In the genomic region with DNA sequence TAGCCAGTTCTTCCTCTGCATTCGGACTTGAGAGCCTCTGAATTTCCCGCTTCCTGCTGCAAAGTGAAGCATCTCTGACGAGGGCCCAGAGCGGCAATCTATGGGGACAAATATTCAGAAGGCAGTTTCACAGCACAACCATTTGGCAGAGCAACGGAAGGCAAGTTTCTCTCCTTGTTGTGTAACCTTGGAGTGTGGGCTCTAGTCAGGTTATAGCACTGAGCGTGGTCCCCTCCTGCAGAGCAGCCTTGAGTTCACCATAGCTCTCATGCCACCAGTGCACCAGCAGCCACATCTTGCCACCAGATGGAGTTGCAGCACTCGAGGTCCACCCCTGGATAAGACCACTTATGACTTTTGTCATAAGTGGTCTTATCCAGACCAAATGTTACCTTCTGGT, we compare ENCODE assay signal across 22 mouse cellular contexts. TPM values are rescaled to one million over a fixed set of nuclear protein-coding genes. Genes with fewer than 3 reads are reported as not detected.
DNase-seq lines count a peak whose midpoint lies in the region; ATAC-seq and TF ChIP-seq lines count a peak whose summit lies in the region.
"Had no signal": no experiment of that assay in that cellular context is flagged by ENCODE, and none has a peak within 500 bp of the region (broad histone marks: within the 10 kb centered on the region; RNA-seq: fewer than 3 reads in every experiment).

No protein-coding gene starts in this region.

- H3K27ac ChIP-seq in forebrain, postnatal 0 days (ENCODE audit: low read depth, low read length), result no peak overlapping the region
- no peak overlapping the region for H3K27ac ChIP-seq in forebrain, embryonic 12.5 days
- no peak overlapping the region for H3K27ac ChIP-seq in liver, embryonic 14.5 days
- no peak overlapping the region for H3K27ac ChIP-seq in liver, embryonic 11.5 days (ENCODE audit: low read depth, low read length)
- H3K27ac ChIP-seq in ES-Bruce4 (ENCODE audit: insufficient read depth, low read length), result no peak overlapping the region
- H3K27ac ChIP-seq: forebrain, embryonic 13.5 days; hindbrain, embryonic 12.5 days; limb, embryonic 13.5 days; midbrain, embryonic 10.5 days had no signal

- DNase-seq in forebrain, postnatal 0 days, result no peak
- no peak for DNase-seq in liver, embryonic 14.5 days (ENCODE audit: low read depth in 3 of 3, low spot score in 3 of 3)
- DNase-seq in liver, embryonic 11.5 days (ENCODE audit: low spot score), result no peak
- DNase-seq in 416B (ENCODE audit: low read depth), result peak; percentile 17
- DNase-seq in frontal cortex, postnatal 25 days (ENCODE audit: low spot score in 2 of 2), result no peak
- DNase-seq: adrenal gland, adult 8-10 months; kidney, postnatal 14 days; right cerebral cortex, postnatal 4 days; thymus, adult 18-20 months had no signal

- ATAC-seq in forebrain, postnatal 0 days, result no peak
- ATAC-seq in forebrain, embryonic 12.5 days (ENCODE audit: low FRiP score), result no peak
- no peak for ATAC-seq in liver, embryonic 14.5 days (ENCODE audit: insufficient read depth)
- ATAC-seq in liver, embryonic 11.5 days (replicated peaks; ENCODE audit: low FRiP score), result no peak
- ATAC-seq: forebrain, embryonic 13.5 days; intestine, embryonic 16.5 days had no signal

- no peaks in the 10 kb centered on the region for H3K9me3 ChIP-seq in forebrain, postnatal 0 days (ENCODE audit: low read length)
- H3K9me3 ChIP-seq in forebrain, embryonic 12.5 days, result no peaks in the 10 kb centered on the region
- no peaks in the 10 kb centered on the region for H3K9me3 ChIP-seq in liver, embryonic 14.5 days (ENCODE audit: control insufficient read depth, low read length)
- no peaks in the 10 kb centered on the region for H3K9me3 ChIP-seq in liver, embryonic 11.5 days (ENCODE audit: control insufficient read depth, low read length)
- H3K9me3 ChIP-seq in ES-Bruce4 (replicated peaks; ENCODE audit: control insufficient read depth, insufficient read depth, low read length, poor library complexity, severe bottlenecking), result no peaks in the 10 kb centered on the region
- H3K9me3 ChIP-seq: forebrain, embryonic 13.5 days; hindbrain, embryonic 12.5 days; limb, embryonic 13.5 days; midbrain, embryonic 10.5 days; neural tube, embryonic 13.5 days had no signal

- H3K27me3 ChIP-seq in forebrain, postnatal 0 days (ENCODE audit: insufficient read depth, low read length), result no peaks in the 10 kb centered on the region
- no peaks in the 10 kb centered on the region for H3K27me3 ChIP-seq in forebrain, embryonic 12.5 days
- H3K27me3 ChIP-seq in liver, embryonic 14.5 days (ENCODE audit: control insufficient read depth, insufficient read depth, low read length), result no peaks in the 10 kb centered on the region
- H3K27me3 ChIP-seq in liver, embryonic 11.5 days (replicated peaks; ENCODE audit: control insufficient read depth, insufficient read depth, low read length), result no peaks in the 10 kb centered on the region
- no peaks in the 10 kb centered on the region for H3K27me3 ChIP-seq in ES-Bruce4 (ENCODE audit: control insufficient read depth, insufficient read depth, low read length, poor library complexity, severe bottlenecking)
- H3K27me3 ChIP-seq: forebrain, embryonic 13.5 days; hindbrain, embryonic 12.5 days; limb, embryonic 13.5 days; neural tube, embryonic 13.5 days had no signal

- H3K36me3 ChIP-seq in forebrain, postnatal 0 days (ENCODE audit: insufficient read depth), result peaks cover 13% of the 10 kb centered on the region
- peaks cover 15% of the 10 kb centered on the region for H3K36me3 ChIP-seq in forebrain, embryonic 12.5 days (replicated peaks)
- H3K36me3 ChIP-seq in liver, embryonic 14.5 days (replicated peaks; ENCODE audit: control insufficient read depth, insufficient read depth, low read depth), result no peaks in the 10 kb centered on the region; the same call in none of the 2 replicates
- H3K36me3 ChIP-seq in liver, embryonic 11.5 days (ENCODE audit: control insufficient read depth, insufficient read depth, low read length), result peaks cover 16% of the 10 kb centered on the region
- peaks cover 12% of the 10 kb centered on the region for H3K36me3 ChIP-seq in ES-Bruce4 (ENCODE audit: control insufficient read depth, insufficient read depth, low read length, poor library complexity, severe bottlenecking)

- no peak overlapping the region for H3K4me3 ChIP-seq in forebrain, postnatal 0 days (ENCODE audit: low read depth, low read length)
- H3K4me3 ChIP-seq in forebrain, embryonic 12.5 days (replicated peaks), result no peak overlapping the region
- H3K4me3 ChIP-seq in liver, embryonic 14.5 days (ENCODE audit: insufficient read depth in 1 of 2, low read depth in 2 of 2, low read length in 2 of 2), result no peak overlapping the region
- no peak overlapping the region for H3K4me3 ChIP-seq in liver, embryonic 11.5 days (ENCODE audit: low read depth, low read length)
- no peak overlapping the region for H3K4me3 ChIP-seq in ES-Bruce4 (ENCODE audit: low read depth, low read length)

- H3K4me1 ChIP-seq in forebrain, postnatal 0 days (ENCODE audit: insufficient read depth), result peaks cover 8% of the 10 kb centered on the region; the same call in 1 of the 2 replicates
- H3K4me1 ChIP-seq in forebrain, embryonic 12.5 days, result peaks cover 14% of the 10 kb centered on the region
- peaks cover 5 to 6% of the 10 kb centered on the region in 2 experiments; a peak in 3 of 4 replicates for H3K4me1 ChIP-seq in liver, embryonic 14.5 days (replicated peaks; ENCODE audit: control insufficient read depth in 2 of 2, insufficient read depth in 2 of 2, low read length in 1 of 2)
- H3K4me1 ChIP-seq in liver, embryonic 11.5 days (replicated peaks; ENCODE audit: control insufficient read depth, insufficient read depth, low read length), result peaks cover 8% of the 10 kb centered on the region
- H3K4me1 ChIP-seq in ES-Bruce4 (ENCODE audit: control insufficient read depth, insufficient read depth, low read length), result peaks cover 3% of the 10 kb centered on the region

- no peak for TF ChIP-seq EP300 in liver, embryonic 14.5 days (IDR thresholded peaks at IDR 0.05; ENCODE audit: low read depth)
- no peak for TF ChIP-seq EP300 in ES-Bruce4 (IDR thresholded peaks at IDR 0.05; ENCODE audit: insufficient read depth, low read depth, low read length)

- no peak for TF ChIP-seq POLR2A in ES-Bruce4 (IDR thresholded peaks at IDR 0.05; ENCODE audit: insufficient read depth, low read length)

- 91% methylated on average over 7 of the region's 7 CpGs for WGBS in forebrain, postnatal 0 days
- WGBS in forebrain, embryonic 12.5 days, result 86% methylated on average over 7 of the region's 7 CpGs
- WGBS in liver, embryonic 14.5 days (ENCODE audit: insufficient replicate concordance), result 74% methylated on average over 7 of the region's 7 CpGs
- WGBS in liver, embryonic 11.5 days, result 81% methylated on average over 7 of the region's 7 CpGs

- peak; percentile 46 for TF ChIP-seq CTCF in forebrain, postnatal 0 days (IDR thresholded peaks at IDR 0.05; ENCODE audit: low read depth)
- TF ChIP-seq CTCF in liver, embryonic 14.5 days (IDR thresholded peaks at IDR 0.05; ENCODE audit: low read depth), result peak; percentile 39
- peak; percentile 39 for TF ChIP-seq CTCF in ES-Bruce4 (IDR thresholded peaks at IDR 0.05; ENCODE audit: low read depth, low read length)

- no peak overlapping the region for H3K4me2 ChIP-seq in forebrain, postnatal 0 days (ENCODE audit: low read depth)
- no peak overlapping the region for H3K4me2 ChIP-seq in forebrain, embryonic 12.5 days
- H3K4me2 ChIP-seq in liver, embryonic 14.5 days (ENCODE audit: low read depth), result no peak overlapping the region
- H3K4me2 ChIP-seq in liver, embryonic 11.5 days, result no peak overlapping the region

- H3K9ac ChIP-seq in forebrain, postnatal 0 days, result no peak overlapping the region
- no peak overlapping the region for H3K9ac ChIP-seq in forebrain, embryonic 12.5 days
- H3K9ac ChIP-seq in liver, embryonic 14.5 days (replicated peaks), result no peak overlapping the region
- H3K9ac ChIP-seq in liver, embryonic 11.5 days (ENCODE audit: low read depth, low read length), result no peak overlapping the region
- H3K9ac ChIP-seq in ES-Bruce4 (ENCODE audit: low read depth, poor library complexity, severe bottlenecking), result no peak overlapping the region
- H3K9ac ChIP-seq: hindbrain, embryonic 12.5 days; limb, embryonic 13.5 days had no signal

RNA-seq across cellular contexts. Expression of a gene that starts 1.7 kb away (rescaled TPM):
- total RNA-seq in forebrain, postnatal 0 days (2014; rRNA removed), result 105 and 109 TPM in 2 replicates
- 159 and 185 TPM in 2 replicates for polyA plus RNA-seq in forebrain, postnatal 0 days (2015; fragmentation: Nextera tagmentation; extraction: Ambion mirVana)
- 129 and 141 TPM in 2 replicates for polyA plus RNA-seq in forebrain, embryonic 12.5 days (2016; fragmentation: Nextera tagmentation; extraction: Ambion mirVana)
- 63.9 and 71.2 TPM in 2 replicates for polyA plus RNA-seq in liver, embryonic 14.5 days (2012; rRNA removed)
- polyA plus RNA-seq in liver, embryonic 14.5 days (2014; fragmentation: Nextera tagmentation; extraction: Ambion mirVana), result 79.3 and 81.0 TPM in 2 replicates
- polyA plus RNA-seq in liver, embryonic 11.5 days (2014; fragmentation: Nextera tagmentation; extraction: Ambion mirVana), result 181 and 183 TPM in 2 replicates
- 47.7 and 59.9 TPM in 2 replicates for polyA plus RNA-seq in ES-Bruce4 (2011; ENCODE audit: insufficient read depth, insufficient read length, low read depth, missing spikeins)

RNA-seq across cellular contexts. Expression of a gene that starts 6.5 kb away (rescaled TPM):
- total RNA-seq in forebrain, postnatal 0 days (2014; rRNA removed), result not detected in 2 replicates
- polyA plus RNA-seq in forebrain, postnatal 0 days (2015; fragmentation: Nextera tagmentation; extraction: Ambion mirVana), result not detected in 2 replicates
- polyA plus RNA-seq in forebrain, embryonic 12.5 days (2016; fragmentation: Nextera tagmentation; extraction: Ambion mirVana), result not detected in 2 replicates
- not detected in 2 replicates for polyA plus RNA-seq in liver, embryonic 14.5 days (2012; rRNA removed)
- polyA plus RNA-seq in liver, embryonic 14.5 days (2014; fragmentation: Nextera tagmentation; extraction: Ambion mirVana), result not detected in 2 replicates
- polyA plus RNA-seq in liver, embryonic 11.5 days (2014; fragmentation: Nextera tagmentation; extraction: Ambion mirVana), result not detected in 2 replicates
- 0.37 and 0.49 TPM in 2 replicates for polyA plus RNA-seq in ES-Bruce4 (2011; ENCODE audit: insufficient read depth, insufficient read length, low read depth, missing spikeins)
- total RNA-seq: layer of hippocampus, postnatal 10 days; left cerebral cortex, postnatal 10 days had no signal
- polyA plus RNA-seq: cerebellum, adult 2 months; forebrain, embryonic 13.5 days; gonadal fat pad, adult 2 months; hindbrain, embryonic 12.5 days; limb, embryonic 13.5 days; liver, embryonic 16.5 days; midbrain, embryonic 10.5 days; neural tube, embryonic 13.5 days had no signal

RNA-seq across cellular contexts. Expression of a gene that starts 8.7 kb away (rescaled TPM):
- total RNA-seq in forebrain, postnatal 0 days (2014; rRNA removed), result 44.2 and 50.7 TPM in 2 replicates
- polyA plus RNA-seq in forebrain, postnatal 0 days (2015; fragmentation: Nextera tagmentation; extraction: Ambion mirVana), result 52.2 and 56.4 TPM in 2 replicates
- polyA plus RNA-seq in forebrain, embryonic 12.5 days (2016; fragmentation: Nextera tagmentation; extraction: Ambion mirVana), result 30.0 and 34.9 TPM in 2 replicates
- 12.0 and 12.1 TPM in 2 replicates for polyA plus RNA-seq in liver, embryonic 14.5 days (2012; rRNA removed)
- polyA plus RNA-seq in liver, embryonic 14.5 days (2014; fragmentation: Nextera tagmentation; extraction: Ambion mirVana), result 15.4 and 19.4 TPM in 2 replicates
- polyA plus RNA-seq in liver, embryonic 11.5 days (2014; fragmentation: Nextera tagmentation; extraction: Ambion mirVana), result 36.3 and 39.9 TPM in 2 replicates
- 16.0 and 21.3 TPM in 2 replicates for polyA plus RNA-seq in ES-Bruce4 (2011; ENCODE audit: insufficient read depth, insufficient read length, low read depth, missing spikeins)

RNA-seq across cellular contexts. Expression of a gene that starts 11.4 kb away (rescaled TPM):
- not detected in 2 replicates for total RNA-seq in forebrain, postnatal 0 days (2014; rRNA removed)
- polyA plus RNA-seq in forebrain, postnatal 0 days (2015; fragmentation: Nextera tagmentation; extraction: Ambion mirVana), result not detected in 2 replicates
- 0.61 TPM in 1 of 2 replicates, not detected in the other for polyA plus RNA-seq in forebrain, embryonic 12.5 days (2016; fragmentation: Nextera tagmentation; extraction: Ambion mirVana)
- polyA plus RNA-seq in liver, embryonic 14.5 days (2012; rRNA removed), result not detected in 2 replicates
- polyA plus RNA-seq in liver, embryonic 14.5 days (2014; fragmentation: Nextera tagmentation; extraction: Ambion mirVana), result not detected in 2 replicates
- 0.44 TPM in 1 of 2 replicates, not detected in the other for polyA plus RNA-seq in liver, embryonic 11.5 days (2014; fragmentation: Nextera tagmentation; extraction: Ambion mirVana)
- not detected in 2 replicates for polyA plus RNA-seq in ES-Bruce4 (2011; ENCODE audit: insufficient read depth, insufficient read length, low read depth, missing spikeins)
- total RNA-seq: layer of hippocampus, postnatal 10 days; left cerebral cortex, postnatal 10 days had no signal
- polyA plus RNA-seq: cerebellum, adult 2 months; forebrain, embryonic 13.5 days; gonadal fat pad, adult 2 months; intestine, embryonic 16.5 days; limb, embryonic 13.5 days; liver, embryonic 16.5 days had no signal

RNA-seq across cellular contexts. Expression of a gene that starts 22.6 kb away (rescaled TPM):
- 59.1 and 63.1 TPM in 2 replicates for total RNA-seq in forebrain, postnatal 0 days (2014; rRNA removed)
- 76.8 and 83.0 TPM in 2 replicates for polyA plus RNA-seq in forebrain, postnatal 0 days (2015; fragmentation: Nextera tagmentation; extraction: Ambion mirVana)
- 80.9 and 81.8 TPM in 2 replicates for polyA plus RNA-seq in forebrain, embryonic 12.5 days (2016; fragmentation: Nextera tagmentation; extraction: Ambion mirVana)
- 31.6 and 56.5 TPM in 2 replicates for polyA plus RNA-seq in liver, embryonic 14.5 days (2012; rRNA removed)
- 47.3 and 51.3 TPM in 2 replicates for polyA plus RNA-seq in liver, embryonic 14.5 days (2014; fragmentation: Nextera tagmentation; extraction: Ambion mirVana)
- 99.0 and 106 TPM in 2 replicates for polyA plus RNA-seq in liver, embryonic 11.5 days (2014; fragmentation: Nextera tagmentation; extraction: Ambion mirVana)
- polyA plus RNA-seq in ES-Bruce4 (2011; ENCODE audit: insufficient read depth, insufficient read length, low read depth, missing spikeins), result 70.2 and 74.1 TPM in 2 replicates
